Mouse (Mus musculus) retina, postnatal 1 day (tissue): Measurements from ENCODE around the gene Fam57b.
"Not testable (repeated sequence)": the region's sequence is repeated elsewhere in the genome, so short reads cannot be mapped to it uniquely, and the experiment has no call there.

Source experiments
- DNase-seq: peaks from one replicate; pipeline ENCODE4 v3.0.0-alpha.2; 2012

Gene Fam57b

DNA sequence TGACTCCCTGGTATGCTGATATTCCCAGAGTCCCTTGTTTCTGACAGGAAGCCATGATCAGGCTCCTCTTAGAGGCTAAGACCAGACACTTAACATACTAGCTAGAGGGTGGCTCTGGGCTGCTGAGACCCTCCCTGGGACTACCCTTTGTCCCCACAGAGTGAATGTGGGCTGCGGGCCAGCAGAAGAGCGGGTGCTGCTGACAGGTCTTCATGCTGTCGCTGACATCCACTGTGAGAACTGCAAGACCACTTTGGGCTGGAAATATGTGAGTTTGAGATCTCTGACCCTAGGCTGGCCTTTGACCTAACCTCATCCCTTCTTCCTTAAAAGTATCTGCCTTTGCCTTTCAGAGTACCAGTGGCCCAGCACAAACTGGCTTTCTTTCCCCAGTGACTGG is 19.3 kb upstream of the Fam57b start:
- DNase-seq = no peak

DNA sequence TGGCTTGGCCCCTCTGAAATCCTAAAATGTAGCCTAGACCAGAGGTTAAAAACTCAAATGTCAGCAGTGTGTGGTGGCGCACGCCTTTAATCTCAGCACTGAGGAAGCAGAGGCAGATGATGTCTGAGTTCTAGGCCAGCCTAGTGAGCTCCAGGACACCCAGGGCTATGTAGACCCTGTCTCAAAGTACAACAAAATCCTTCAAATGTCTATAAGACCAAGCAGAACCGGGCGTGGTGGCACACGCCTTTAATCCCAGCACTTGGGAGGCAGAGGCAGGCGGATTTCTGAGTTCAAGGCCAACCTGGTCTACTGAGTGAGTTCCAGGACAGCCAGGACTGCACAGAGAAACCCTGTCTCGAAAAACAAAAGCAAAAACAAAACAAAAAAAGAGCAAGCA is 18.4 kb upstream of the Fam57b start:
- not testable (repeated sequence) for DNase-seq

DNA sequence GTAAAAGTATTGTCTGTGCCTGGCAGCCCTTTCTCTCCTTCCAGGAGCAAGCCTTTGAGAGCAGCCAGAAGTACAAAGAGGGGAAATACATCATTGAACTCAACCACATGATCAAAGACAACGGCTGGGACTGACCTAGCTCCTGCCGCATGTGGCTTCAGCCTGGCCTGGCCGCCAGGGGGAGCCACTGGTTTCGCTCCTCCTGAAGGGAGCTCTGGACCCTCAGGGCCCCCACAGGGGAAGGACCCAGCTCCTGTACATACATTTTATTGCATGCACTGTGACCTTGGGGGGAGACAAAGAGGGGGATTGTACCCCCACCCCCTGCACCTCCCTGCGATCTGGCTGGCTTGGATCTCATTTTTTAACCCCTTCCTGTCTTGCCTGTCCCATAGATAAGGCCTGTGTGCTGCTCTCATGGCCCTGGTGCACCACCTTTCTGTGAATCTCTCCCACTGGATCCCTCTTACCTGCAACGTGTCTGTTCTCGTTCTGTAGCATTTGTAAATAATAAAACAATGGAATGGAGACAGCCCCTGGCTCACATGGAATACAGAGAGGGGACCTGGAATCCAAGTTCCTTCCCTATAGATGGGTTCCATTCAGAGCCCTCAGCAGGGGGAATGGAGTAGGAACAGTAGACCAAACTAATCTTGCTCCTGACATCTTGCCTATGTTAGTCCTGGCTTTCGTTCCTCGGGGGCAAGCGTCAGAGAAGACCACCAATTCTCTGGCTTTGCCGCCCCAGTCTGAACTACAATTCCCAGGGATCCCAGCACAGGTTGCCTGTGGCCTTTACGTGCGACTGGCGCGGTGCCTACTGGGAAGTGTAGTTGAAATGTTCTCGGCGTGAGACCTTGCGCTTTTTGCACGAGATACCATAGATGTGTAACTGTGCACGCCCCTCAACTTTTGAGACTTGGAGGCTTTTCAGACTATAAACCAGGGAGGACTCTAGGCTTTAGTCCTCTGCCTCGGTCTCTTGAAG is 17.2 kb upstream of the Fam57b start:
- peak; percentile 91 for DNase-seq

DNA sequence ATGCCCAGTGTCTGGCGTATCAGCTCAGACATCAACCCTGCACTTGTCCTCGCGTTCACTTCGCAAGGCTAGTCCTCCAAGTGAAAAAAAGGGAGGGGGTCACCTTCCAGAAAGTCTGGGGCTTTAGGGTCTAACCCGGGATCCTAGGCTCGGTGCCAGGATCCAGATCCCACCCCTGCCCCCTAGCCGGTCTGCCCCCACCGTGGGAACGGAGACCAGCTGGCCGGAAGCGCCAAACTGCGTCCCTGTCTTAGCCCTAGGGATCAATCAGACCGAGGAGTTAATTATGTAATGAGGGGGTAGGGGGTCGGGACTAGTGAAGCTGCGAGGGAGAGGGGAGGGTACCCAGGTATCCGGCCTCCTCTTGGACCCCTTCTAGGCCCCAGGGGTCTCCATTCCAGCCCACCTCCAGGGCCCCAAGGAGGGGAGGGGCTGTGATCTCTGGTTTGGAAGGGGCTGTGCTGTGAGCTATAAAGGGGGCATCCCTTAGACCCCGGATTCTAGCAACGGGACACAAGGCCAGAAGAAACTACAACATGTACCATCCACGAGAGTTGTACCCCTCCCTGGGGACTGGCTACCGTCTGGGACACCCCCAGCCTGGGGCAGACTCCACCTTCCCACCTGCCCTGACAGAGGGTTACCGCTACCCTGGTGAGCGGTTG is 16.4 kb upstream of the Fam57b start, which contains the start of gene Tbx6:
TSS of gene Tbx6 (plus strand) at position 513 of the 665 bp plus-strand sequence.
- peak; percentile 70 for DNase-seq

DNA sequence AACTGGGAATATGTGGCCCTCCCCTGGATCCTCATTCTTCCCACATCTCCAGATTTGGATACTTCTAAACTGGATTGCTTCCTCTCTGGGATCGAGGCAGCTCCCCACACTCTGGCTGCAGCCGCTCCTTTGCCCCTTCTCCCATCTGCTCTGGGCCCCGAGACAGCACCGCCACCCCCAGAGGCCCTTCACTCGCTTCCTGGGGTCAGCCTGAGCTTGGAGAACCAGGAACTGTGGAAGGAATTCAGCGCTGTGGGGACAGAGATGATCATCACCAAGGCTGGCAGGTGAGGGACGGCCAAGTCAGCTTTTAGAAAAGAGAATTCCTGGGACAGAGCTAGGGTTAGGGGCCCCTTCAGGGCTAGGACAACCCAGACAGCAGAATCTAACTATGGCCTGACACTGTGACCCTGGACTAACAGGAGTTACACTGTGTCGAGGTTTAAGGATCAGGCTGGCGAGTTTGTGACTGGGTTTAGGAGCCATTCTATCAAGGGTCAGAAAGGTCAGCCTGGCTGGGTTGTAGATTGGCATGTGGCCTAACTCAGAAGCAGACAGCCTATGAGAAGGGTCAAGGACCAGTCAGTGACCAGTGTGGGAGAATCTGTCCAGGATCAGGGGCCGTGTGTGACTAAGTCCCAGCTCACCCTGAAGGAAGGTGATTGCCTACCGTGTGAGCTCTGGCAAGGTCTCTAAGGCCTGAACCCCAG is 15.7 kb upstream of the Fam57b start:
- no peak for DNase-seq

DNA sequence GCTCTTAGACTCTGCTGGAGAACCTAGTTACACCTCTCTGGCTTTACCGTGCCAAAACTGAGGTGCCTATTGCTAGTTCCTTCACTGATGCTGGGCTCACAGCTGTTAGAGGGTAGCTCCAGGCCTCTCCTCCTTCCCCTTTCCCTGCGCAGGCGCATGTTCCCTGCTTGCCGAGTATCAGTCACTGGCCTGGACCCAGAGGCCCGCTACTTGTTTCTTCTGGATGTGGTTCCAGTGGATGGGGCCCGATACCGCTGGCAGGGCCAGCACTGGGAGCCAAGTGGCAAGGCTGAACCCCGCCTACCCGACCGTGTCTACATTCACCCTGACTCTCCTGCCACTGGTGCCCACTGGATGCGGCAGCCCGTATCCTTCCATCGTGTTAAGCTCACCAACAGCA is 14.8 kb upstream of the Fam57b start:
- no peak for DNase-seq

DNA sequence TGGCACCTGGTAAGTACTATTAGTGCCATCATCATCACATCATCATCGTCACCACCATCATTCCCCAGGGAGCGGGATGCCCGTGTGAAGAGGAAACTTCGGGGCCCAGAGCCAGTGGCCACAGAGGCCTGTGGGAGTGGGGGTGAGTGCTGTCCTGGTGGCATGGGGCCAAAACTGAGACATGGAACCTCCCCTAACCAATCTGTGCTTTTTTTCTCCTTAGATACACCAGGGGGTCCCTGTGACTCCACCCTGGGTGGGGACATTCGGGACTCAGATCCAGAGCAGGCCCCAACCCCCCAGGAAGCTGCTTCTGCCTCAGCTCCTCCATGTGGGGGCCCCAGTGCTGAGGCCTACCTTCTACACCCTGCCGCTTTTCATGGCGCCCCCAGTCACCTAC is 13.0 kb upstream of the Fam57b start:
- DNase-seq = no peak

DNA sequence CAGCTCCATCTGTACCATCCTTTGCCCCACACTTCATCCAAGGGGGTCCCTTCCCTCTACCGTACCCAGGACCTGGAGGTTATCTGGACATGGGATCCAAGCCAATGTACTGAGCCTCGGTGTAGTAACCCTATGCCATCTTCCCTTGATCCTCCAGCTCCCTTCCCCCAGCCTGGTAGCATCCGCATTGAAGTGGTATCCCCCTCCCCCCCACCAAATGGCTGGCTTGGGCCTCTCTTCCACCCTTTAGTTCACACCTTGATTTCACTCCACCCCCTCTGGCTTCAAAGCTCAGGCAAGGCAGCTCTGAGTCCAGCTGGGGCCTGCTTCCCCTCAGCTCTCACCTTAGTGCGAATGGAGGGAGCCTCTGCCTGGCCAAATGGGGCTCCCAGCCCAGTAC is 12.4 kb upstream of the Fam57b start:
- no peak for DNase-seq

DNA sequence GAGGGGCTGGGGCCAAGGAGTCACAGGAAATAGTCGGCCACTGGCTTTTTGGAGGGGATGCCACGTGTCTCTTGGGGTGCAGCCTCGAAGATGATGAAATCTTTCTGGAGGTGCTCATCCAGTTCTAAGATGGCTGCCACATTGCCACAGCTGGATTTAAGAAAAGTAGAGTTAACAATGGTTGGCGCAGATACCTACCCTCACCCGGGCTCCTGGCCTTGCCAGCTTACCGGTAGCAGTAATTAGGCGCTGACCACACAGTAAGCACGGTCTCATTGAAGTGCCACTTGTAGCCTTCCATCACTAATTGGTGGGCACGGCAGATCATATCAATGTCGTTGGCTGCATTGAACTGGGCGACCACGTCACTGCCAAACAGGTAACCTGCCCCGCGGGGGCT is 11.3 kb upstream of the Fam57b start:
- no peak for DNase-seq

DNA sequence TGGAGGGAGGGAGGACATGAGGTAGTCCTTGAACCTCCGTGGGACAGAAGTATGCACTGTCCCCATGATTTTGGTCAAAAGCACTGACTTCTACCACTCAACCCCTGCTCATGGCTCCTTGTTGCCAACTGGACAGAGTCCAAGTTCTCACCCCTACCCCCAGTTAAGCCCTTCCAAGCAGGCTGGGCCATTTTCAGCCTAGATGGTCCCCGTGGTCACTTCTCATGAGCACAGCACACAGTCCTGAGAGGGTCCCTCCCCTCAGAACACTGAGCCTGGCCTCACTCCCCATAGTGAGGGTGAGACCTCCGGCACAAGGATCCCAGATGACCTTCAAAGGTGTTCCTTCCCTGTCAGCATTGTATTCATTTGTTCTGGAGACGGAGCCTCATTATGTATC is 8.3 kb upstream of the Fam57b start:
- no peak for DNase-seq

DNA sequence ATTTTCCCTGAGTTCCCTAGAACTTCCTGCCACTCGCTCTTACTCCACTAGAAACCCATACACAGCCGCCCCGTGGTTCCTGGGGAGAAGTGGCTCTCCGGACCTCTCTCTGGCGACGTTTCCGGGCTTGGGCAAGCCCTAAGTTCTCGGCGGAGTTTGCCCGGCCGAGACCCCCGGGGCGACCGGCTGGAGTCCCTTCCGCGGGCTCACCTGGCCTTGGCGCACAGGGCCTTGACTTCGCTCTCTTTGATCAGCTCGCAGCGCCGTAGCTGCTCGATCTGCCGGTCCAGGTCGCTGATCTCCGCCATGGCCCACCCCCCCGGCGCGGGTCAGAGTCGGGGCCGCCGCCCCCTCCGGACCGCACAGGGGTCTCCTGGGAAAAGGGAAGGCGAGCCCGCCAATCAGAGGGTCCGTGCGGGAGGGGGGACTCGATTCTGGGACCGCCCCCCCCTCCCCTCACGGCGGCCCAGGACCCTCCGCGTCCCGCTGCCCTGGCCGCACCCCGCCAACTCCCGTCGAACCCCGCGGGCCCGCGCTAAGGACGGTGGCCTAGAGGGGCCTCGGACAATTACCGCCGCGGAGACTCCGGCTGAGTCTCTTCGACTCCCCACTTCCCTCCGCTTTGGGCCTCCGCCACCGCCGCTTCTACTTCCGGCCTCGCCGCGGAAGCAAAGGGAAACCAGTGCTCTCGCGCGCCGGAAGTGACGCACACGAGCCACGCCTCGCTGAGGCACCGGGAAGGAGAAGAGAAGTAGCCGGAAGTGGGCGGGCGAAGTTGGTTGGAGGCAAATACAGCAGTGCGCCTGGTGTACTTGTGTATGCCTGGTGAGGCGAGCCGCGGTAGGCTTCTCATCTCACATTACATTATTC is 5.4 kb upstream of the Fam57b start, which contains the start of gene Ppp4c:
TSS of gene Ppp4c (minus strand) at position 646 of the 870 bp plus-strand sequence.
- peak; percentile 99 for DNase-seq

DNA sequence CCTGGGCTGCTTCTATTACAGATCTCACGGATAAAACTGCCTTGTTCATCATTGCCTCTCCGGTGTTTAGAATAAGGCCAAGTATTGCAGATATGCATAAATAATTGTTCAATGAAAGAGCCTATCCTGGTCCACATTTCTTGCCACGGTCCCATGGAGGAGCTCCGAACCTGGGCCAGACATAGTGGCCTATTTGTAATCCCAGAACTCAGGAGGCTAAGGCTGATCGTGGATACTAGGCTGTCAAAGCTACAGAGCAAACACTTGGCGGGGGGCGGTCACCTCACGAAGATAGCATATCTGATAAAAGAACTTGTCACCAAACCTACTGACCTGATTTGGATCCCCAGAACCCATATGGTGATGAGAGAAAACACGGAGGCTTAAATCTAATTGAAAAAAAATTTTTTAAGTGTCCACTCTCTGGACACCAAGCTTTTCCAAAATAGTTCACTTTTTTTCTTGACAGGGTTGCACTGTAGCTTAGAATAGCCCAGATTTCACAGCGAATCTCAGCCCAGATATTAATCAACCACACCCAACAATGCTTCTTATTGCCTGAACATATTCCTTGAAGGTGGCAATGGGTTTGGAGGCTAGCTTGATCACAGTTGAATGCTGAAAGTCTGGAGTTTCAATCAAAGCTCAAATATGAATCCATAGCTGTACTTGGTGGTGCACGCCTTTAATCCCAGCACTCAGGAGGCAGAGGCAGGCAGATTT is 4.6 kb upstream of the Fam57b start:
- no peak for DNase-seq

DNA sequence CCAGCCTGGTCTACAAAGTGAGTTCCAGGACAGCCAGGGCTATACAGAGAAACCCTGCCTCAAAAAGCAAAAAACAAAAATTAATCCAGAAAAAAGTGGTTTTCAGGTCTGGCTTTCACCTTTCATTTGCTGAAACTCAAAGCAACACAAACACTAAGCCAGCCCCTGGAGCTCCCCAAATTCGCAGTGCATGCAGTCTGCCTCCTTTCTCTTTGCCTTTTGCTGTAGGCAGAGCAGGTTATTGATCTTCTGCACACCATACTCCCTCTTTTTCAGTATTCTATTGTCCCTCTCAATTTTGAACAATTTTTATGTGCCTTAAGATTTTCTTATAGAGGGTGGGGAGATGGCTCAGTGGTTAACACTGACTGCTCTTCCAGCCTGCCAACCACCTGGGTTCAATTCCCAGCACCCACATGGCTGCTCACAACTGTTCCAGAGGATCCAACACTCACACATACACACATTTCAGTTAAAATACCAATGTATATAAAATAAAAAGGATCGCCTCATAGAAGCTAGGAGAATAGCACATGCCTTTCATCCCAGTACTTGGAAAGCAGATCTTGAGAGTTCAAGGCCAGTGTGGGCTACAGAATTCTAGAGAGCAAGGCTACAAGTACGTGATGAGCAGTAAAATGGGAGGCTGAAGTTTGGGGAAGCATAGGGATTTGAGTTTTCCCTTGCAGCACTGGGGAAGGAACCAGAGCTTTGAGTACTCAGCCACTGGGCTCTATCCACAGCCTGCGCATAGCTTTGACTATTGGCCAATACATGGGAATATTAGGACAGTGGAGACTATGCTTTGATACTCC is 3.8 kb upstream of the Fam57b start:
- DNase-seq = no peak

DNA sequence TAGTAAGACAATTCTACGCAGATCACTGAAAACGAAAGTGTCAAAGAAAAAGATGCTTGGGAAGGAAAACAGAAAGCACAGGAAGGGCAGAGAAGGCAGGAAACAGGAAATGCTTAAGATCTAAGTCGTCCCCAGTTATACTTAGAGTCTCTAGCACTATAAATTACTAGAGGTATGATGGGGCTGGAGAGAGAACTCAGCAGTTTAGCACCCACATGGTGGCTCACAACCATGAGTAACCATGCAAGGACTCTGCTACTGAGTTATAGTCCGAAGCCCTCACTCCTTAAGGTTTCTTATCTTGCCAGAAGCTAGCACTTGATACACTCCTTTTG is 3.2 kb upstream of the Fam57b start:
- DNase-seq = no peak

DNA sequence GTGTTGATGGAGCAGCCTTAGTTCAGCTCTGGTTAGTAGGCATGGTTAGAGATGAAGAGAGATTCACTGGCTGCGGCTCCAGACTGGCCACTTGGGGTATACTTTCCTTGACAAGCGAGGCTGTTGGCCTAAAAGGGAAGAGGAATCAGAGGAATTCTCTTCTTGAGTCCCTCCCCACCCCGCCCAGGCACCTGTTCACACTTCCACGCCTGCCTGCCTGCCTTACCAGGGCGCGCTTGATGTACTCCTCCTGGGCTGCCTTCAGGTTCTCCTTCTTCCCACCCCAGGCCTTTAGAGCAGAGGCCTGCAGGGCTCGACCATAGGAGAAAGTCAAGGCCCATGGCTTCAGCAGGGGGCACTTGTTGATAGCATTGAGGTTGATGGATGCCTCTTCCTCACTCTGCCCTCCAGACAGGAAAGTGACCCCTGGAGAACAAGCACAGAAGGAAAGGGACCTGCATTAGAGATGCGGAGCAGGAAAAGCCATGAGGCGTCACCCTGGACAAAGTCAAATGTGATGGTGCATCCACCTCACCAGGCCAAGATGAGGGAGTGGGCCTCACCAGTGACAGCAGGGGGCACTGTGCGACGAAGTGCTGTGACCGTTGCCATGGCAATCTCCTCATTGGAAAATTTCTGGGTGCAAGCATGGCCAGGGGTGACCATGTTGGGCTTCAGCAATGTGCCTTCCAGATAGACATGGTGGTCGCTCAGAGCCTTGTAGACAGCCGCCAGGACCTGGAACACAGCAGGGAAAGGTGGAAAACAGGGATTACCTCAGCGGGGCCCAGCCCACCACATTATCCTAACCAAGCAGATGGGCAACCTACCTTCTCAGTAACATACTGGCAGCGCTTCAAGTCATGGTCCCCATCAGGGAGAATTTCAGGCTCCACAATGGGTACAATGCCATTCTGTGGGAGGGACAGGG is 1.8 kb upstream of the Fam57b start:
- DNase-seq = no peak

DNA sequence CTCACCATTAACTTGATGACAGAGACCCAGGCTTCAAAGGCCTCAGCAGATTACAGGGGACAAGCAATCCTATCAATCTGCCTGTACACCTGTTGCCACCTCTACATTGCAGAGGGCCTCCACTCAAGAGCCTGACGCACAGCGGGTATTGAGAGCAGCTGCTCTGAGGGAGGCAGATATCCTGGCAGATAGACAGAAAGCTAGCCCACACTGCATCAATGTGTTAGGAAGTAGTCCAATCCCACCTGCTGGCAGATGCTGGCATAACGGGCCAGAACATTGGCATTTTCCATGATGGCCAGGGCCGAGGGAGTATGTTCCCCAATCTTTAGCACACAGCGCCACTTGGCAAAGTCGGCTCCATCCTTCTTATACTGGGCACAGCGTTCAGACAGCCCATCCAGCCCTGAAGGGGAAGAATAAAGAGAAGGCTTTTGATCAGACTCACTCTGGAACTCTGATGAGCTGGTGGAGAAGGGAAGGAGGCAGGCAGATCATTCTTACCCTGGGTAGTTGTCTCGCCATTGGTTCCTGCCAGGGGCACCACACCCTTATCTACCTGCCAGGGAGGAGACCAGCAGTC is 1.0 kb upstream of the Fam57b start:
- DNase-seq = peak; percentile 56

DNA sequence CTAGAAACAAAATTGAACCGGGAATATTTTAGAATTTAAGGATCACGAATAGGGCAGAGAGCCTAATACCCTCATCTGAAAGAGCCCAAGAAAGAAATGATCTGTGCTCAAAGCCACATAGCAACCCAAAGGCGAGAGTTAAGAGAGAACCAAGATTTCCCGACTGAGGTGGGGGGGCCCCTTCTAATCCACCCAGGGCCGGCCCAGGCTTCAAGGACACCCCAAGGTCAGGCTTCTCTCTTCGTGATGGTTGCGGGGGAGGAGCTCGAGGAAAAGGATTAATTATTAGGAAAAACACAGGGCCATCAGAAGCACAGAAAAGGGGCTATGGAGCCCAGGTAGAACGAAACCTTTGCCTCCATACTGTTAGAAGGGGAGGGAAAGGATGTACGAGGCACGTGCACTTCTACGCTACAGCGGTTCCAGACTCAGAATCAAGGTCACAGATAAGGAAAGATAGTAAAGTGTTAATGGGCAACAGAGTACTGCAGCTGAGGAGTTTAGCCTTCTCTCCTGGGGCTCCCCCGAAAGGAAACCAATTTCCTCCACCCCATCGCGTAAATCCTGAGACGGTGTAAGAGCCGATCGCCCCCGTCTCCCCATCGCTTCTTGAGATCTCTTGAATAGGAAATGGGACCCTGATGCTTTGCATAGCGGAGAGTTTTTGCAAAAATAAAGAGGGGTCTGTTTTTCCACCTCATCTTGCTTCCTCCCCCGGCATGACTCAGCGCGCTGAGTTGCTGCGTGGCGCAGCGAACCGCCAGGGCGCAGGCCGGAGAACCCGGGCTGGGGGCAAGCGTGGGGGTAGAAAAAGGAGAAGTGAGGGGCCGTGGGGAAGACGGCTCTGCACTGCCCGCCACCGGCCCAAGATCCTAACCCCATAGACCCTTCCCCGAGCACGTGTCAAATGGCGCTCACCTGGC is 920 bp downstream of the Fam57b start:
- DNase-seq = no peak

DNA sequence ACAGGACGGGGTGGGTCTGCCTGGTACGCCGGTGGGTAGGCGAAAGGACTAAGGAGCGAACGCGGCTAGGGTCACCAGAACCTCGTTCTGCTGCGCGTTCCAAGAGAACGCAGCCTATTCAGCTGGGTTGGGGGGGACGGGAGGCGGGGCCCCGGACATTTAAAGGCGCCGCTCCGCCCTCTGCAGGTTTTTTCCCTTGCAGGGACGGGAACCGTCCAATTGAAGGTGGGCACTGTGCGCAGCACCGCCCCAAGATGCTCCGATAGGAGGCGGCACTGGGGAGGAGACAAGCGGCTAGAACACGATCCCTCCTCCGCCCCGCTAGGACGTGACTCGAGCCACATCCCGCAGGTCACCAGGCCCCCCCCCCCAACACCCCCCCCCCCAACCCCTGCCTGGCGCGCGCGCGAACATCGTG is 1.6 kb downstream of the Fam57b start:
- peak; percentile 98 for DNase-seq
